8 mouse cellular contexts compared by ENCODE assay signal in genomic region chr10:80342749-80343424, GRCm38 (mm10). TPM values are rescaled to one million over a fixed set of nuclear protein-coding genes. Genes with fewer than 3 reads are reported as not detected.
DNase-seq lines count a peak whose midpoint lies in the region; ATAC-seq and TF ChIP-seq lines count a peak whose summit lies in the region.

No protein-coding gene starts in this region.

- no peak for TF ChIP-seq CTCF in spleen, adult 2 months (IDR thresholded peaks at IDR 0.05; ENCODE audit: extremely low read depth, insufficient read depth, insufficient read length, insufficient replicate concordance)

- peak overlapping the region; percentile 52 for H3K4me3 ChIP-seq in heart, embryonic 10.5 days
- peak overlapping the region; percentile 38 for H3K4me3 ChIP-seq in heart, embryonic 11.5 days (ENCODE audit: low read depth, low read length)
- no peak overlapping the region for H3K4me3 ChIP-seq in macrophage (ENCODE audit: inconsistent target)
- H3K4me3 ChIP-seq in spleen, adult 2 months (ENCODE audit: extremely low read depth, insufficient read depth, insufficient read length) = no peak overlapping the region

- ATAC-seq in heart, embryonic 11.5 days (replicated peaks; ENCODE audit: insufficient number of reproducible peaks, low FRiP score, low TSS enrichment) = peak; percentile 16; the same call in 1 of the 2 replicates

- H3K36me3 ChIP-seq in heart, embryonic 10.5 days = no peaks in the 10 kb centered on the region
- no peaks in the 10 kb centered on the region for H3K36me3 ChIP-seq in heart, embryonic 11.5 days (ENCODE audit: control insufficient read depth, insufficient read depth, low read length)
- H3K36me3 ChIP-seq in macrophage (ENCODE audit: inconsistent target) = no peaks in the 10 kb centered on the region
- no peaks in the 10 kb centered on the region for H3K36me3 ChIP-seq in spleen, adult 2 months (ENCODE audit: control insufficient read depth, insufficient read depth, low read length)

- WGBS in heart, embryonic 10.5 days = under 1% methylated on average over 33 of the region's 33 CpGs
- WGBS in heart, embryonic 11.5 days (ENCODE audit: insufficient replicate concordance) = under 1% methylated on average over 26 of the region's 33 CpGs
- 5% methylated on average over 13 of the region's 33 CpGs for WGBS in macrophage (ENCODE audit: missing documents)
- 1% methylated on average over 31 of the region's 33 CpGs for WGBS in spleen, adult 2 months

- DNase-seq in heart, embryonic 10.5 days (ENCODE audit: low spot score) = peak; percentile 89
- DNase-seq in heart, adult 9 months (ENCODE audit: low spot score in 2 of 2) = no peak
- peak; percentile 79 for DNase-seq in brain, adult 2 months (ENCODE audit: low read depth, low spot score)
- DNase-seq in kidney, postnatal 14 days = peak; percentile 77
- peak; percentile 32 to 41 for DNase-seq in spleen, adult 2 months (ENCODE audit: low read depth in 1 of 2, low spot score in 2 of 2)
- no peak for DNase-seq in ovary, postnatal 14 days (ENCODE audit: low spot score)

- TF ChIP-seq POLR2A in spleen, adult 2 months (IDR thresholded peaks at IDR 0.05; ENCODE audit: low read depth, low read length) = no peak

- H3K79me2 ChIP-seq in macrophage (ENCODE audit: inconsistent target) = no peaks in the 10 kb centered on the region

- H3K27ac ChIP-seq in heart, embryonic 10.5 days = 0 out of 2 replicates have a peak overlapping the region, but pooled peaks have one; percentile 18
- H3K27ac ChIP-seq in heart, embryonic 11.5 days (ENCODE audit: low read depth, low read length) = no peak overlapping the region
- peak overlapping the region; percentile 8; the same call in 1 of the 2 replicates for H3K27ac ChIP-seq in macrophage
- no peak overlapping the region for H3K27ac ChIP-seq in spleen, adult 2 months (ENCODE audit: insufficient read depth, low read length)

- H3K4me1 ChIP-seq in heart, embryonic 10.5 days = peaks cover 59% of the 10 kb centered on the region
- peaks cover 32% of the 10 kb centered on the region for H3K4me1 ChIP-seq in heart, embryonic 11.5 days (ENCODE audit: control insufficient read depth, insufficient read depth, low read length)
- peaks cover 25% of the 10 kb centered on the region for H3K4me1 ChIP-seq in spleen, adult 2 months (ENCODE audit: control insufficient read depth, insufficient read depth, insufficient read length)

- peaks cover 93% of the 10 kb centered on the region for H3K27me3 ChIP-seq in heart, embryonic 10.5 days (ENCODE audit: insufficient read depth, poor library complexity, severe bottlenecking)
- H3K27me3 ChIP-seq in heart, embryonic 11.5 days (ENCODE audit: control insufficient read depth, insufficient read depth, low read length) = peaks cover 81% of the 10 kb centered on the region
- peaks cover 30% of the 10 kb centered on the region for H3K27me3 ChIP-seq in spleen, adult 2 months (ENCODE audit: control insufficient read depth, insufficient read depth, low read length)

- H3K9ac ChIP-seq in heart, embryonic 11.5 days (ENCODE audit: low read depth, low read length) = 0 out of 2 replicates have a peak overlapping the region, but pooled peaks have one; percentile 28

- H3K4me2 ChIP-seq in heart, embryonic 11.5 days = peak overlapping the region; percentile 59

- H3K9me3 ChIP-seq in heart, embryonic 10.5 days = no peaks in the 10 kb centered on the region
- no peaks in the 10 kb centered on the region for H3K9me3 ChIP-seq in heart, embryonic 11.5 days (replicated peaks; ENCODE audit: control insufficient read depth, low read length)

RNA-seq across cellular contexts. Expression of gene Adamtsl5, which starts 5.3 kb away (rescaled TPM):
- polyA plus RNA-seq in heart, embryonic 10.5 days (2016; fragmentation: Nextera tagmentation; extraction: Ambion mirVana) = 1.3 and 1.9 TPM in 2 replicates
- polyA plus RNA-seq in heart, embryonic 11.5 days (2014; fragmentation: Nextera tagmentation; extraction: Ambion mirVana) = 2.4 and 3.7 TPM in 2 replicates
- total RNA-seq in macrophage (2018; cell fraction: chromatin; rRNA removed) = 10 to 100 TPM; 15.3 to 98.0 (median 38.8) TPM
- total RNA-seq in macrophage (2018; cell fraction: cytosol; rRNA removed) = 10 to 100 TPM in 11 of 26 experiments, 1 to 10 TPM in 15; 5.0 to 16.2 (median 8.8) TPM
- total RNA-seq in macrophage (2018; cell fraction: nucleus; rRNA removed) = 10 to 100 TPM in 21 of 26 experiments, 1 to 10 TPM in 5; 7.1 to 36.3 (median 17.7) TPM
- 4.7 to 10.2 TPM (median 8.1 TPM) in 3 replicates for polyA plus RNA-seq in macrophage (2018)
- polyA plus RNA-seq in spleen, adult 2 months (2012; rRNA removed) = 8.8 and 14.3 TPM in 2 replicates

RNA-seq across cellular contexts. Expression of gene Reep6, which starts 13.1 kb away (rescaled TPM):
- polyA plus RNA-seq in heart, embryonic 10.5 days (2016; fragmentation: Nextera tagmentation; extraction: Ambion mirVana) = 7.1 and 18.3 TPM in 2 replicates
- polyA plus RNA-seq in heart, embryonic 11.5 days (2014; fragmentation: Nextera tagmentation; extraction: Ambion mirVana) = 4.9 and 7.3 TPM in 2 replicates
- under 1 TPM in 2 of 26 experiments, not detected in 24; 0.32 to 0.37 TPM for total RNA-seq in macrophage (2018; cell fraction: chromatin; rRNA removed)
- under 1 TPM in 24 of 26 experiments, not detected in 2; 0.05 to 0.48 (median 0.17) TPM for total RNA-seq in macrophage (2018; cell fraction: cytosol; rRNA removed)
- under 1 TPM in 1 of 26 experiments, not detected in 25; 0.81 TPM for total RNA-seq in macrophage (2018; cell fraction: nucleus; rRNA removed)
- 0.14 to 0.42 TPM (median 0.14 TPM) in 3 replicates for polyA plus RNA-seq in macrophage (2018)
- polyA plus RNA-seq in spleen, adult 2 months (2012; rRNA removed) = 2.1 and 2.5 TPM in 2 replicates

RNA-seq across cellular contexts. Expression of gene Plk5, which starts 13.4 kb away (rescaled TPM):
- 0.16 TPM in 1 of 2 replicates, not detected in the other for polyA plus RNA-seq in heart, embryonic 10.5 days (2016; fragmentation: Nextera tagmentation; extraction: Ambion mirVana)
- polyA plus RNA-seq in heart, embryonic 11.5 days (2014; fragmentation: Nextera tagmentation; extraction: Ambion mirVana) = not detected in 2 replicates
- not detected for total RNA-seq in macrophage (2018; cell fraction: chromatin; rRNA removed)
- total RNA-seq in macrophage (2018; cell fraction: cytosol; rRNA removed) = not detected
- total RNA-seq in macrophage (2018; cell fraction: nucleus; rRNA removed) = not detected
- not detected in 3 replicates for polyA plus RNA-seq in macrophage (2018)
- 0.04 TPM in 1 of 2 replicates, not detected in the other for polyA plus RNA-seq in spleen, adult 2 months (2012; rRNA removed)

RNA-seq across cellular contexts. Expression of gene Pcsk4, which starts 13.6 kb away (rescaled TPM):
- 1.6 and 4.0 TPM in 2 replicates for polyA plus RNA-seq in heart, embryonic 10.5 days (2016; fragmentation: Nextera tagmentation; extraction: Ambion mirVana)
- 0.77 and 1.6 TPM in 2 replicates for polyA plus RNA-seq in heart, embryonic 11.5 days (2014; fragmentation: Nextera tagmentation; extraction: Ambion mirVana)
- total RNA-seq in macrophage (2018; cell fraction: chromatin; rRNA removed) = 1 to 10 TPM in 5 of 26 experiments, under 1 TPM in 12, not detected in 9; 0.44 to 2.4 (median 0.81) TPM
- total RNA-seq in macrophage (2018; cell fraction: cytosol; rRNA removed) = under 1 TPM in 25 of 26 experiments, not detected in 1; 0.12 to 0.75 (median 0.44) TPM
- 1 to 10 TPM in 9 of 26 experiments, under 1 TPM in 11, not detected in 6; 0.31 to 5.3 (median 0.90) TPM for total RNA-seq in macrophage (2018; cell fraction: nucleus; rRNA removed)
- 0.36 to 0.99 TPM (median 0.64 TPM) in 3 replicates for polyA plus RNA-seq in macrophage (2018)
- polyA plus RNA-seq in spleen, adult 2 months (2012; rRNA removed) = 6.2 and 10.0 TPM in 2 replicates

RNA-seq across cellular contexts. Expression of gene 2310011J03Rik, which starts 22.6 kb away (rescaled TPM):
- 41.3 and 46.8 TPM in 2 replicates for polyA plus RNA-seq in heart, embryonic 10.5 days (2016; fragmentation: Nextera tagmentation; extraction: Ambion mirVana)
- 29.7 and 31.0 TPM in 2 replicates for polyA plus RNA-seq in heart, embryonic 11.5 days (2014; fragmentation: Nextera tagmentation; extraction: Ambion mirVana)
- 10 to 100 TPM in 22 of 26 experiments, 1 to 10 TPM in 4; 6.8 to 27.9 (median 18.6) TPM for total RNA-seq in macrophage (2018; cell fraction: chromatin; rRNA removed)
- 10 to 100 TPM; 31.4 to 74.2 (median 50.9) TPM for total RNA-seq in macrophage (2018; cell fraction: cytosol; rRNA removed)
- total RNA-seq in macrophage (2018; cell fraction: nucleus; rRNA removed) = 10 to 100 TPM; 10.6 to 50.1 (median 29.7) TPM
- 20.5 to 43.3 TPM (median 41.4 TPM) in 3 replicates for polyA plus RNA-seq in macrophage (2018)
- polyA plus RNA-seq in spleen, adult 2 months (2012; rRNA removed) = 40.6 and 56.7 TPM in 2 replicates

Comparison
In these comparisons a context has a peak if more than half of its experiments do, and no peak if none do; other contexts are left out.
1. DNase-seq: peak in heart, embryonic 10.5 days (single experiment), brain, adult 2 months (single experiment), kidney, postnatal 14 days (single experiment) and spleen, adult 2 months (2 of 2); none in heart, adult 9 months (0 of 2) and ovary, postnatal 14 days (single experiment).
2. H3K27ac ChIP-seq: peak in heart, embryonic 10.5 days (single experiment) and macrophage (single experiment); none in heart, embryonic 11.5 days (single experiment) and spleen, adult 2 months (single experiment).
3. H3K4me3 ChIP-seq: peak in heart, embryonic 10.5 days (single experiment) and heart, embryonic 11.5 days (single experiment); none in macrophage (single experiment) and spleen, adult 2 months (single experiment).